Mouse (Mus musculus) common myeloid progenitor, adult 5-6 weeks (primary cell): ENCODE measurements around the gene Il11ra2. TPM values are rescaled to one million over a fixed set of nuclear protein-coding genes. Genes with fewer than 3 reads are reported as not detected.
"Not testable (repeated sequence)": the region's sequence is repeated elsewhere in the genome, so short reads cannot be mapped to it uniquely, and the experiment has no call there.

Source experiments
- ATAC-seq: replicated peaks from 2 replicates; pipeline ENCODE4 v1.8.0; 2016; ENCODE audit warnings: low read depth, mild to moderate bottlenecking, moderate TSS enrichment, inconsistent platforms; ENCODE audit not compliant: poor library complexity, severe bottlenecking
- total RNA-seq: library from RNA; stranded (forward); fragments of 200-1000, 187-1606 nt; gene quantifications from 2 replicates; pipeline ENCODE4 v1.2.3, GENCODE M21; 2017

The Il11ra2 gene
- total RNA-seq = not detected in 2 replicates

GRCm38 (mm10) chr4:42661793-42662192 is at the start of gene Il11ra2:
Il11ra2 (minus strand) TSS chr4:42661893.
- ATAC-seq = not testable (repeated sequence)

- not testable (repeated sequence) for ATAC-seq
Measured at GRCm38 (mm10) chr4:42682183-42682524, 20.5 kb upstream of the Il11ra2 start.

GRCm38 (mm10) chr4:42681473-42682182 is 19.9 kb upstream of the Il11ra2 start:
- ATAC-seq = not testable (repeated sequence)

- not testable (repeated sequence) for ATAC-seq
Measured at GRCm38 (mm10) chr4:42680374-42681356, 19.0 kb upstream of the Il11ra2 start.

- ATAC-seq = not testable (repeated sequence)
Measured at GRCm38 (mm10) chr4:42679365-42679764, 17.7 kb upstream of the Il11ra2 start.

- ATAC-seq = not testable (repeated sequence)
Measured at GRCm38 (mm10) chr4:42675415-42675814, 13.7 kb upstream of the Il11ra2 start.

GRCm38 (mm10) chr4:42654951-42655350 is 6.7 kb downstream of the Il11ra2 start, which contains the start of gene Ccl27b:
Ccl27b (plus strand) TSS chr4:42655251.
- ATAC-seq = not testable (repeated sequence)

- not testable (repeated sequence) for ATAC-seq
Measured at GRCm38 (mm10) chr4:42629419-42629818, 32.3 kb downstream of the Il11ra2 start, which contains the start of gene Gm2564. Gm2564 (plus strand) TSS chr4:42629719.

- ATAC-seq = not testable (repeated sequence)
Measured at GRCm38 (mm10) chr4:42611895-42612294, 49.8 kb downstream of the Il11ra2 start, which contains the start of gene Gm10591. Gm10591 (plus strand) TSS chr4:42612195.

Other genes starting within 250 kb of the Il11ra2 start
- gene Gm21586, start 222.5 kb downstream of the Il11ra2 start, total RNA-seq = not detected in 2 replicates
- 0.18 and 0.49 TPM in 2 replicates for gene Gm2163, start 195.1 kb downstream of the Il11ra2 start, total RNA-seq
- 0.18 TPM in 1 of 2 replicates, not detected in the other for gene Fam205a2, start 133.7 kb downstream of the Il11ra2 start, total RNA-seq
- not detected in 2 replicates for gene Gm10591, start 49.7 kb downstream of the Il11ra2 start, total RNA-seq
- gene Gm2564, start 32.2 kb downstream of the Il11ra2 start, total RNA-seq = not detected in 2 replicates
- gene Ccl27b, start 6.6 kb downstream of the Il11ra2 start, total RNA-seq = not detected in 2 replicates
- not detected in 2 replicates for gene 4930578G10Rik, start 73.7 kb upstream of the Il11ra2 start, total RNA-seq
- gene Ccl19, start 94.7 kb upstream of the Il11ra2 start, total RNA-seq = not detected in 2 replicates
- not detected in 2 replicates for gene Ccl21a, start 112.1 kb upstream of the Il11ra2 start, total RNA-seq
- gene Fam205a1, start 192.0 kb upstream of the Il11ra2 start, total RNA-seq = not detected in 2 replicates
- not detected in 2 replicates for gene Gm12394, start 194.9 kb upstream of the Il11ra2 start, total RNA-seq
- gene Fam205c, start 212.3 kb upstream of the Il11ra2 start, total RNA-seq = not detected in 2 replicates